Mouse (Mus musculus) C2C12 (cell line): ENCODE results near the gene Gm38431. TPM values are rescaled to one million over a fixed set of nuclear protein-coding genes. Genes with fewer than 3 reads are reported as not detected.

Experiments
- H3K27me3 ChIP-seq: one replicate; pipeline ENCODE4 v1.6.1; 2011; ENCODE audit not compliant: control insufficient read depth, insufficient read depth, insufficient read length
- H3K36me3 ChIP-seq: one replicate; pipeline ENCODE4 v1.6.1; 2011; ENCODE audit not compliant: control insufficient read depth, insufficient read depth
- H3K4me3 ChIP-seq: one replicate; pipeline ENCODE4 v1.5.1; 2011; ENCODE audit warnings: mild to moderate bottlenecking, control low read depth; ENCODE audit not compliant: poor library complexity, insufficient read depth, severe bottlenecking
- H3K79me2 ChIP-seq: one replicate; pipeline ENCODE4 v1.6.1; 2011; ENCODE audit not compliant: control insufficient read depth, insufficient read depth
- H3K79me3 ChIP-seq: one replicate; pipeline ENCODE4 v1.6.1; 2011; ENCODE audit warnings: low read depth, control low read depth
- H3ac ChIP-seq: one replicate; pipeline ENCODE3; 2011; ENCODE audit warnings: low read depth; ENCODE audit not compliant: control insufficient read depth, insufficient read length
- CEBPB ChIP-seq: IDR thresholded peaks from one replicate; pipeline ENCODE4 v1.6.1; 2011; ENCODE audit warnings: low read depth, mild to moderate bottlenecking, control low read depth, moderate library complexity
- CTCF ChIP-seq: IDR thresholded peaks from one replicate; pipeline ENCODE4 v1.5.1; 2011; ENCODE audit not compliant: control insufficient read depth, insufficient read depth, insufficient read length
- FOSL1 ChIP-seq: IDR thresholded peaks from one replicate; pipeline ENCODE4 v1.8.0; 2011; ENCODE audit warnings: mild to moderate bottlenecking, low read length; ENCODE audit not compliant: poor library complexity, insufficient read depth, severe bottlenecking
- MAX ChIP-seq: IDR thresholded peaks from one replicate; pipeline ENCODE4 v1.6.1; 2011; ENCODE audit warnings: mild to moderate bottlenecking, control low read depth
- MYOD1 ChIP-seq: IDR thresholded peaks from one replicate; pipeline ENCODE4 v1.6.1; 2011; ENCODE audit warnings: low read depth; ENCODE audit not compliant: control insufficient read depth, insufficient read length
- MYOG ChIP-seq: IDR thresholded peaks from one replicate; pipeline ENCODE4 v1.6.1; 2011; ENCODE audit not compliant: control insufficient read depth, insufficient read length; ENCODE audit errors: extremely low read depth
- USF1 ChIP-seq: IDR thresholded peaks from one replicate; pipeline ENCODE4 v1.6.1; 2011; ENCODE audit warnings: low read depth, mild to moderate bottlenecking, control low read depth, moderate library complexity
- long read RNA-seq, 2 experiments: library from polyadenylated mRNA; unstranded; transcript quantifications; one replicate each; pipeline ENCODE4 v2.0.0; 2019 to 2020
- polyA plus RNA-seq: library from polyadenylated mRNA; unstranded; fragments of >200 nt; fragmentation: generic; extraction: Trizol; gene quantifications from one replicate; pipeline ENCODE4 v1.2.1, GENCODE M21; 2012; ENCODE audit warnings: missing spikeins

Gm38431 gene
- 1.3 TPM for polyA plus RNA-seq
- long read RNA-seq, experiment 1, result 0 reads
- long read RNA-seq, experiment 2, partial matches to known transcripts, result 10 of 18 reads
- long read RNA-seq, experiment 2, other reads (novel, unspliced or antisense), result 6 of 18 reads

- no peak for TF ChIP-seq USF1
- no peak for TF ChIP-seq MYOG
- no peak for TF ChIP-seq CTCF
- TF ChIP-seq FOSL1, result no peak
- no peak for TF ChIP-seq MAX
- TF ChIP-seq MYOD1, result no peak
- no peak for TF ChIP-seq CEBPB
- peaks cover 44% of the 10 kb centered on the region for H3K79me3 ChIP-seq
- peaks cover 48% of the 10 kb centered on the region for H3K79me2 ChIP-seq
Observed at GRCm38 (mm10) chr9:21091707-21092320, at the start of gene Gm38431, which contains the start of gene Raver1. Gene Gm38431 (minus strand): TSS chr9:21091997. Gene Raver1 (minus strand): TSS chr9:21092008.

DNA sequence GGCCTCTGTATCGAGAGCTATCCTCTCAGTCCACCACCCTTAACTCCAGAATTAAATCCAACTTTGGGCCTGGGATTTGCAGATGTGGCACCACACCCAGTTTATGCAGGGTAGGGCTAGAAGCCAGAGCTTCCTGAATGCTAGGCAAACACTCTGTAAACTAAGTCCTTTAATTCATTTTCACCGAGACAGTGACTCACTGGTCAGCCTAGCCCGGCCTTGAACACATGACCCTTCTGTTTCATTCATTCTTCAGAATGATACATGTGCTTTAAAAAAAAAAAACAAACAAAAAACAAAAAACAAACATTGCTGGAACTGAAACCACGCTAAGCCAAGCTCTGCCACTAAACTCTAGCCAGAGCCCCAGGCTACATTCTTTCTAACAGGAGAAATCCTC, 46.6 kb upstream of the Gm38431 start:
- Histone ChIP-seq H3K4me3 (no peak overlapping the region), H3ac (no peak overlapping the region), H3K36me3 (peaks cover 44% of the 10 kb centered on the region), H3K27me3 (no peaks in the 10 kb centered on the region), H3K79me2 (peaks cover 6% of the 10 kb centered on the region), H3K79me3 (peaks cover 2% of the 10 kb centered on the region)
- TF ChIP-seq FOSL1, result no peak
- no peak for TF ChIP-seq CEBPB
- TF ChIP-seq USF1, result no peak
- no peak for TF ChIP-seq MYOD1
- TF ChIP-seq MAX, result no peak
- no peak for TF ChIP-seq CTCF
- no peak for TF ChIP-seq MYOG

More at GRCm38 (mm10) chr9:21091707-21092320, at the start of gene Gm38431, which contains the start of gene Raver1:
- Histone ChIP-seq H3ac (peak within 1 kb of the TSS; percentile 69), H3K36me3 (peaks cover 30% of the 10 kb centered on the region), H3K4me3 (peak within 1 kb of the TSS; percentile 72), H3K27me3 (no peaks in the 10 kb centered on the region)

- no peak for TF ChIP-seq CEBPB
- peak; percentile 22 for TF ChIP-seq CTCF
- no peak for TF ChIP-seq MYOG
- no peaks in the 10 kb centered on the region for H3K79me3 ChIP-seq
- no peak overlapping the region for H3K4me3 ChIP-seq
- H3ac ChIP-seq, result no peak overlapping the region
- peaks cover 36% of the 10 kb centered on the region for H3K36me3 ChIP-seq
- H3K79me2 ChIP-seq, result no peaks in the 10 kb centered on the region
- no peaks in the 10 kb centered on the region for H3K27me3 ChIP-seq
Observed at GRCm38 (mm10) chr9:21137229-21137628, 45.4 kb upstream of the Gm38431 start.

DNA sequence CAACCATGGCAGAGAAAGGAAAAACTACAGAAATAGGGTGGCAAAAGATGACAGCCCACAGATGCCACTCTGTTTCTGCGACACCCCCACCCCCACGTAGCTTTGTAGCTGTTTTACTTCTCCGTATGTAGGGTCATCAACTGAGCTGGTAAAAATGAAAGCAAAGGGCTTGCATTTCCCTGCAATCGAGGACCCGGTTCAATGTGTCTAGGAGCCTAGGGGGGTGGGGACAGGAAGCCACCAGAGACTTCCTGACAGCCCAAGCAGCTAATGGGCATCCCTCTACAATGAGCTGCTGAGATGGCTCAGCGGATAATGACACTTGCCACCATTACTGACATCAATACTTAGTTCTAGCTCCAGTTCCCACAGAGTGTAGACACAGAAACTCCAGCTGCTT, 44.6 kb upstream of the Gm38431 start:
- Histone ChIP-seq H3ac (no peak overlapping the region), H3K27me3 (no peaks in the 10 kb centered on the region), H3K79me2 (no peaks in the 10 kb centered on the region), H3K36me3 (peaks cover 28% of the 10 kb centered on the region), H3K79me3 (no peaks in the 10 kb centered on the region), H3K4me3 (no peak overlapping the region)
- no peak for TF ChIP-seq MYOG
- no peak for TF ChIP-seq USF1
- no peak for TF ChIP-seq MAX
- no peak for TF ChIP-seq CEBPB
- TF ChIP-seq CTCF, result no peak
- TF ChIP-seq FOSL1, result no peak
- TF ChIP-seq MYOD1, result no peak

GRCm38 (mm10) chr9:21135941-21136381, 44.2 kb upstream of the Gm38431 start:
- H3K79me2 ChIP-seq, result no peaks in the 10 kb centered on the region
- no peaks in the 10 kb centered on the region for H3K79me3 ChIP-seq
- H3ac ChIP-seq, result no peak overlapping the region
- TF ChIP-seq USF1, result no peak
- TF ChIP-seq CTCF, result no peak
- no peak for TF ChIP-seq MAX
- no peak for TF ChIP-seq FOSL1
- TF ChIP-seq MYOG, result no peak
- TF ChIP-seq CEBPB, result no peak
- TF ChIP-seq MYOD1, result no peak
- H3K36me3 ChIP-seq, result peaks cover 23% of the 10 kb centered on the region
- H3K4me3 ChIP-seq, result no peak overlapping the region
- no peaks in the 10 kb centered on the region for H3K27me3 ChIP-seq
